Mouse (Mus musculus) embryonic facial prominence, embryonic 15.5 days (tissue): Measurements from ENCODE around the gene Ppp6r2. TPM values are rescaled to one million over a fixed set of nuclear protein-coding genes. Genes with fewer than 3 reads are reported as not detected.

ENCODE experiments used
- ATAC-seq: fragments of 200-750 bp; cut with Nextera tagmentation; 2 replicates; pipeline ENCODE4 v1.8.0; 2017; ENCODE audit warnings: low read depth, moderate TSS enrichment; ENCODE audit not compliant: insufficient number of reproducible peaks, low FRiP score, low TSS enrichment
- H3K27ac ChIP-seq: fragments of 300-500 bp; sonication (generic); replicated peaks from 2 replicates; pipeline ENCODE4 v1.5.1; 2015; ENCODE audit warnings: mild to moderate bottlenecking, inconsistent platforms
- H3K27me3 ChIP-seq: fragments of 300-500 bp; sonication (generic); 2 replicates; pipeline ENCODE4 v1.6.1; 2015; ENCODE audit warnings: inconsistent platforms
- H3K36me3 ChIP-seq: fragments of 300-500 bp; sonication (generic); 2 replicates; pipeline ENCODE4 v1.6.1; 2015; ENCODE audit warnings: mild to moderate bottlenecking, inconsistent platforms
- H3K4me1 ChIP-seq: fragments of 300-500 bp; sonication (generic); 2 replicates; pipeline ENCODE4 v1.6.1; 2015; ENCODE audit warnings: inconsistent platforms
- H3K4me2 ChIP-seq: fragments of 300-500 bp; sonication (generic); replicated peaks from 2 replicates; pipeline ENCODE4 v1.6.1; 2015; ENCODE audit warnings: mild to moderate bottlenecking, inconsistent platforms
- H3K4me3 ChIP-seq: fragments of 300-500 bp; sonication (generic); replicated peaks from 2 replicates; pipeline ENCODE4 v1.5.1; 2015; ENCODE audit warnings: mild to moderate bottlenecking, inconsistent platforms
- H3K9ac ChIP-seq: fragments of 300-500 bp; sonication (generic); 2 replicates; pipeline ENCODE4 v1.6.1; 2015; ENCODE audit warnings: inconsistent platforms
- H3K9me3 ChIP-seq: fragments of 300-500 bp; sonication (generic); replicated peaks from 2 replicates; pipeline ENCODE4 v1.6.1; 2016; ENCODE audit warnings: inconsistent platforms
- WGBS: fragments of 180-500 bp; shearing (Covaris S2); methylation state at CpG from one replicate; pipeline ENCODE4 v1.1.7; 2015; 5-methylcytosine and 5-hydroxymethylcytosine counted together
- polyA plus RNA-seq: library from polyadenylated mRNA; unstranded; fragments of >200 nt; fragmentation: Nextera tagmentation; extraction: Ambion mirVana; gene quantifications from 2 replicates; pipeline ENCODE4 v1.2.1, GENCODE M21; 2015

Gene Ppp6r2
- polyA plus RNA-seq, 1 experiment from 2014 or later, result 33.3 TPM

GRCm38 (mm10) chr15:89313359-89313758 lies 102.0 kb downstream of the Ppp6r2 start:
- ATAC-seq, result no peak
- H3K9me3 ChIP-seq, result no peaks in the 10 kb centered on the region
- 0 out of 2 replicates have a peak overlapping the region, but pooled peaks have one; percentile 5 for H3K4me3 ChIP-seq
- no peak overlapping the region for H3K9ac ChIP-seq
- no peaks in the 10 kb centered on the region for H3K27me3 ChIP-seq
- peaks cover 32% of the 10 kb centered on the region for H3K4me1 ChIP-seq
- no peaks in the 10 kb centered on the region for H3K36me3 ChIP-seq
- peak overlapping the region; percentile 72 for H3K4me2 ChIP-seq
- H3K27ac ChIP-seq, result no peak overlapping the region
- 68% methylated on average over 4 of the region's 4 CpGs for WGBS

GRCm38 (mm10) chr15:89314107-89314506 lies 102.8 kb downstream of the Ppp6r2 start:
- WGBS, result 30% methylated on average over 3 of the region's 3 CpGs
- Histone ChIP-seq H3K27me3 (no peaks in the 10 kb centered on the region), H3K36me3 (no peaks in the 10 kb centered on the region), H3K4me1 (peaks cover 32% of the 10 kb centered on the region), H3K9me3 (no peaks in the 10 kb centered on the region), H3K4me2 (peak overlapping the region; percentile 72), H3K27ac (no peak overlapping the region), H3K9ac (peak overlapping the region; percentile 85), H3K4me3 (peak overlapping the region; percentile 97)
- ATAC-seq, result no peak

GRCm38 (mm10) chr15:89314511-89315189 lies 103.3 kb downstream of the Ppp6r2 start:
- peak overlapping the region; percentile 85 for H3K9ac ChIP-seq
- H3K27ac ChIP-seq, result peak overlapping the region; percentile 48; the same call in 1 of the 2 replicates
- peak; percentile 40 for ATAC-seq
- H3K9me3 ChIP-seq, result no peaks in the 10 kb centered on the region
- H3K27me3 ChIP-seq, result no peaks in the 10 kb centered on the region
- H3K4me3 ChIP-seq, result peak overlapping the region; percentile 97
- WGBS, result under 1% methylated on average over 58 of the region's 58 CpGs
- H3K4me1 ChIP-seq, result peaks cover 30% of the 10 kb centered on the region
- peak overlapping the region; percentile 72 for H3K4me2 ChIP-seq
- no peaks in the 10 kb centered on the region for H3K36me3 ChIP-seq

GRCm38 (mm10) chr15:89315190-89315731 lies 103.9 kb downstream of the Ppp6r2 start, which contains the start of gene Sbf1:
Sbf1 (minus strand) TSS chr15:89315311.
- peak; percentile 100 for ATAC-seq
- no peaks in the 10 kb centered on the region for H3K27me3 ChIP-seq
- no peaks in the 10 kb centered on the region for H3K9me3 ChIP-seq
- H3K4me3 ChIP-seq, result peak within 1 kb of the TSS; percentile 97
- H3K4me1 ChIP-seq, result peaks cover 24% of the 10 kb centered on the region
- no peaks in the 10 kb centered on the region for H3K36me3 ChIP-seq
- peak within 1 kb of the TSS; percentile 72 for H3K4me2 ChIP-seq
- under 1% methylated on average over 37 of the region's 37 CpGs for WGBS
- peak within 1 kb of the TSS; percentile 85 for H3K9ac ChIP-seq
- H3K27ac ChIP-seq, result peak within 1 kb of the TSS; percentile 48; the same call in 1 of the 2 replicates

- Histone ChIP-seq H3K27me3 (no peaks in the 10 kb centered on the region), H3K4me3 (no peak overlapping the region), H3K9me3 (no peaks in the 10 kb centered on the region), H3K9ac (no peak overlapping the region), H3K4me2 (no peak overlapping the region), H3K36me3 (no peaks in the 10 kb centered on the region), H3K4me1 (peaks cover 18% of the 10 kb centered on the region), H3K27ac (no peak overlapping the region)
- no peak for ATAC-seq
- WGBS, result 63% methylated on average over 11 of the region's 11 CpGs
These were observed 104.8 kb downstream of the Ppp6r2 start for GRCm38 (mm10) chr15:89316146-89316545.

GRCm38 (mm10) chr15:89321264-89321663 lies 109.9 kb downstream of the Ppp6r2 start:
- Histone ChIP-seq H3K4me2 (no peak overlapping the region), H3K27ac (no peak overlapping the region), H3K27me3 (peaks cover 9% of the 10 kb centered on the region; the same call in 1 of the 2 replicates), H3K4me1 (peaks cover 7% of the 10 kb centered on the region), H3K9me3 (no peaks in the 10 kb centered on the region), H3K36me3 (no peaks in the 10 kb centered on the region), H3K4me3 (no peak overlapping the region), H3K9ac (no peak overlapping the region)
- ATAC-seq, result no peak
- WGBS, result 78% methylated on average over 8 of the region's 8 CpGs

GRCm38 (mm10) chr15:89322670-89323522 lies 111.5 kb downstream of the Ppp6r2 start, which contains the start of gene Adm2:
Adm2 (plus strand) TSS chr15:89322720.
- H3K4me2 ChIP-seq, result peak within 1 kb of the TSS; percentile 45
- H3K9ac ChIP-seq, result no peak within 1 kb of the TSS
- H3K27ac ChIP-seq, result no peak within 1 kb of the TSS
- WGBS, result 5% methylated on average over 26 of the region's 26 CpGs
- peaks cover 7% of the 10 kb centered on the region for H3K4me1 ChIP-seq
- no peaks in the 10 kb centered on the region for H3K36me3 ChIP-seq
- ATAC-seq, result no peak
- peaks cover 9% of the 10 kb centered on the region; the same call in 1 of the 2 replicates for H3K27me3 ChIP-seq
- peak within 1 kb of the TSS; percentile 17 for H3K4me3 ChIP-seq
- H3K9me3 ChIP-seq, result no peaks in the 10 kb centered on the region

- no peaks in the 10 kb centered on the region for H3K9me3 ChIP-seq
- H3K27me3 ChIP-seq, result peaks cover 9% of the 10 kb centered on the region; the same call in 1 of the 2 replicates
- H3K4me3 ChIP-seq, result no peak overlapping the region
- WGBS, result 76% methylated on average over 4 of the region's 4 CpGs
- H3K4me2 ChIP-seq, result no peak overlapping the region
- no peak for ATAC-seq
- H3K9ac ChIP-seq, result no peak overlapping the region
- H3K4me1 ChIP-seq, result peaks cover 7% of the 10 kb centered on the region
- no peaks in the 10 kb centered on the region for H3K36me3 ChIP-seq
- H3K27ac ChIP-seq, result no peak overlapping the region
These were observed 112.3 kb downstream of the Ppp6r2 start for GRCm38 (mm10) chr15:89323656-89324055.

- ATAC-seq, result no peak
- 70% methylated on average over 5 of the region's 5 CpGs for WGBS
- Histone ChIP-seq H3K36me3 (no peaks in the 10 kb centered on the region), H3K27ac (no peak overlapping the region), H3K9ac (no peak overlapping the region), H3K4me2 (no peak overlapping the region), H3K27me3 (peaks cover 9% of the 10 kb centered on the region; the same call in 1 of the 2 replicates), H3K4me1 (peaks cover 7% of the 10 kb centered on the region), H3K9me3 (no peaks in the 10 kb centered on the region), H3K4me3 (no peak overlapping the region)
These were observed 115.1 kb downstream of the Ppp6r2 start for GRCm38 (mm10) chr15:89326441-89326840.

- Histone ChIP-seq H3K27me3 (no peaks in the 10 kb centered on the region), H3K36me3 (no peaks in the 10 kb centered on the region), H3K4me2 (no peak within 1 kb of the TSS), H3K9me3 (no peaks in the 10 kb centered on the region), H3K9ac (no peak within 1 kb of the TSS), H3K27ac (no peak within 1 kb of the TSS), H3K4me3 (no peak within 1 kb of the TSS), H3K4me1 (no peaks in the 10 kb centered on the region)
- ATAC-seq, result no peak
- WGBS, result 86% methylated on average over 7 of the region's 7 CpGs
These were observed 122.9 kb downstream of the Ppp6r2 start, which contains the start of gene Miox for GRCm38 (mm10) chr15:89334271-89334670. Miox (plus strand) TSS chr15:89334398.
